Mouse (Mus musculus): ENCODE data around the gene Ces1a.

GRCm38 (mm10) chr8:93040256-93040655 lies 7.7 kb downstream of the Ces1a start:
- TF ChIP-seq CTCF (IDR thresholded peaks at IDR 0.05; ENCODE audit: extremely low read depth, insufficient read depth, low read length), result no peak
- no peak for TF ChIP-seq POLR2A (IDR thresholded peaks at IDR 0.05; ENCODE audit: extremely low read depth, insufficient read depth, low read length)
